Mouse (Mus musculus): ENCODE data around the gene Gm17455. TPM values are rescaled to one million over a fixed set of nuclear protein-coding genes. Genes with fewer than 3 reads are reported as not detected.

The Gm17455 gene
- polyA plus RNA-seq, 1 experiment from 2014 or later = 7.6 TPM

Other genes starting within 250 kb of the Gm17455 start
- 0.86 and 0.94 TPM in 2 replicates for gene Chst3, start 180.5 kb upstream of the Gm17455 start, polyA plus RNA-seq (2014; fragmentation: Nextera tagmentation; extraction: Ambion mirVana)
- gene Psap, start 122.1 kb upstream of the Gm17455 start, polyA plus RNA-seq (2014; fragmentation: Nextera tagmentation; extraction: Ambion mirVana) = 129 and 260 TPM in 2 replicates
- 1.1 and 2.7 TPM in 2 replicates for gene Vsir, start 52.9 kb upstream of the Gm17455 start, polyA plus RNA-seq (2014; fragmentation: Nextera tagmentation; extraction: Ambion mirVana)

Data from midbrain, embryonic 14.5 days (tissue).